Mouse (Mus musculus) hindbrain, postnatal 0 days (tissue): ENCODE data around the gene Selenok. TPM values are rescaled to one million over a fixed set of nuclear protein-coding genes. Genes with fewer than 3 reads are reported as not detected.

Experiments
- ATAC-seq: fragments of 200-750 bp; cut with Nextera tagmentation; 2 replicates; pipeline ENCODE4 v1.8.0; 2017; ENCODE audit warnings: mild to moderate bottlenecking, moderate TSS enrichment, moderate library complexity
- DNase-seq: peaks from one replicate; pipeline ENCODE4 v3.0.0-alpha.2; 2015; ENCODE audit warnings: low spot score
- H3K27ac ChIP-seq: fragments of 300-500 bp; sonication (generic); 2 replicates; pipeline ENCODE4 v1.5.1; 2014; ENCODE audit warnings: mild to moderate bottlenecking
- H3K27me3 ChIP-seq: fragments of 300-500 bp; sonication (generic); 2 replicates; pipeline ENCODE4 v1.6.1; 2014; ENCODE audit warnings: low read length, mixed read lengths; ENCODE audit not compliant: insufficient read depth
- H3K36me3 ChIP-seq: fragments of 300-500 bp; sonication (generic); 2 replicates; pipeline ENCODE4 v1.6.1; 2014; ENCODE audit warnings: low read length, mixed read lengths; ENCODE audit not compliant: insufficient read depth
- H3K4me1 ChIP-seq: fragments of 300-500 bp; sonication (generic); 2 replicates; pipeline ENCODE4 v1.6.1; 2014; ENCODE audit warnings: antibody characterized with exemption, low read length, mixed read lengths; ENCODE audit not compliant: insufficient read depth
- H3K4me2 ChIP-seq: fragments of 300-500 bp; sonication (generic); 2 replicates; pipeline ENCODE4 v1.6.1; 2014; ENCODE audit warnings: low read depth, mild to moderate bottlenecking, low read length, moderate library complexity, mixed read lengths
- H3K4me3 ChIP-seq: fragments of 300-500 bp; sonication (generic); 2 replicates; pipeline ENCODE4 v1.5.1; 2014; ENCODE audit warnings: low read length
- H3K9ac ChIP-seq: fragments of 300-500 bp; sonication (generic); replicated peaks from 2 replicates; pipeline ENCODE4 v1.6.1; 2014; ENCODE audit warnings: mild to moderate bottlenecking, low read length, moderate library complexity, mixed read lengths
- H3K9me3 ChIP-seq: fragments of 300-500 bp; sonication (generic); 2 replicates; pipeline ENCODE4 v1.6.1; 2016; ENCODE audit warnings: low read length, mixed read lengths
- CTCF ChIP-seq: IDR thresholded peaks from 2 replicates; pipeline ENCODE4 v1.5.1; 2016; ENCODE audit warnings: antibody characterized with exemption, control low read depth, low read depth
- WGBS: fragments of 180-500 bp; shearing (Covaris S2); extraction: QIAGEN DNeasy Blood & Tissue Kit; methylation state at CpG from one replicate; pipeline ENCODE4 v1.1.7; 2014; 5-methylcytosine and 5-hydroxymethylcytosine counted together
- polyA plus RNA-seq: library from polyadenylated mRNA; unstranded; fragments of >200 nt; fragmentation: Nextera tagmentation; extraction: Ambion mirVana; gene quantifications from 2 replicates; pipeline ENCODE4 v1.2.1, GENCODE M21; 2015
- total RNA-seq: library from RNA; depleted of rRNA; stranded (reverse); fragments of >200 nt; gene quantifications from 2 replicates; pipeline ENCODE4 v1.2.3, GENCODE M21; 2014

The Selenok gene
- total and polyA plus RNA-seq, 2 experiments from 2014 or later = 73.1 to 429 TPM

DNA sequence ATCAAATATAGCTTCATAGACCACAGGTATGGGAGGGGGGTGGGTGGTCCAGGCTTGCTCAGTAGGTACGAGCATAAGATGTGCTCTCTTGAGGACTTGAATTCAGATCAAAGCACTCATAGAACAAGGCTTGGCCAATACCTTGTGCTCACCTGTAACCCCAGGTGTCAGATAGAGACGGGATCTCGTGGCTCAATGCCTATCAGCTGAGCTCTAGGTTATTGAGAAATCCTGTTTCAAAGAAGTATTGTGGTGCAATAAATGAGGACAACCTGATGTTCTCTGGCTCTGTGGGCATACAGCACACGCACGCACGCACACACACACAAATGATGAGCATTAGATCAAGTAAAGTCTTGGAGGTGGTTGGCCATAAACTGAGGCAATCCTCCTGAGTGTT, 8.8 kb downstream of the Selenok start:
- Histone ChIP-seq H3K4me1 (no peaks in the 10 kb centered on the region; the same call in 1 of the 2 replicates), H3K9ac (no peak overlapping the region), H3K27me3 (no peaks in the 10 kb centered on the region), H3K36me3 (peaks cover 32% of the 10 kb centered on the region), H3K27ac (no peak overlapping the region), H3K4me3 (no peak overlapping the region), H3K4me2 (no peak overlapping the region), H3K9me3 (no peaks in the 10 kb centered on the region)
- WGBS = 96% methylated on average over 6 of the region's 6 CpGs
- ATAC-seq (no peak), DNase-seq (no peak)
- TF ChIP-seq CTCF = no peak

DNA sequence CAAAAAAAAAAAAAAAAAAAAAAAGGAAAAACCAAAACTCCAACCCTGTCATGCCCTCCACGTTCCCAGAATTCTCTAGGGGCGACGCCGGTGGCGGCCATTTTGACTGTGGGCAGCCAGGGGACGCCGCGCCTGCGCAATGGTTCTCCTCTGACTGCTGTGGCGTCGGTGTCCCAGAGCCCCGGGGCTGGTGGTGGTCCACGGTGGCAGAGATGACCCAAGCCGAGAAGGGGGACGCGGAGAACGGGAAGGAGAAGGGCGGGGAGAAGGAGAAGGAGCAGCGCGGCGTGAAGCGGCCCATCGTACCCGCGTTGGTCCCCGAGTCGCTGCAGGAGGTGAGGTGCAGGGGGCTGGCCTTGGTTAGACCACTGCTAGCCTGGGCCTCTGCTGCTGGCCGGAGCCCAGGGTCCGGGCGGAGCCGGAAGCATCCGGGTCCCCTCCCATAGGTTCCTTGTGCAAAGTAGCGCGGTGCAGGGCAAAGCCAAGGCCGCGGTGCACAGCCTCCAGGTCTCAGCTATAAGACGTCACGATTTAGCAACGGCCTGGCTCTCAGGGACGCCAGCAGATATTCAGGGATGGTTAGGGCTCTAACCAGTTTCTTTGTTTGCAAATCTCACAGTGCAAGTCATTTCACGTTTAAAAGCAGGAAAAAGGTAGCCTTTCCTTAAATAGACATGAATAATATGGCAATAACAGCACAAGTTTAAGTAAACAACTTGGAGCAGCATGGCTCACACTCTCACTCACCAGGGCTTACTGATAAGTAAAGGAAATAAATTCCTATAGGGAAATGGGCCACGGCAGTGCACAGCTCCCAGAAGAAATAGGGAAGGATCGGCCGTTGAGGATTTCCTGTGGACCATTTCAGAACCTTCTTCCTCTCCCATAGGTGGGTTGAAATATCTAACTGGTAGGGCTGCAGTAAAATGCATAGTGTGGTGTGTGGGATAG, 10.4 kb downstream of the Selenok start, which contains the start of gene Actr8:
Gene Actr8, plus strand, starts transcription at position 84 of the 951 bp plus-strand sequence.
- Histone ChIP-seq H3K36me3 (peaks cover 33% of the 10 kb centered on the region), H3K4me1 (no peaks in the 10 kb centered on the region; the same call in 1 of the 2 replicates), H3K27me3 (no peaks in the 10 kb centered on the region), H3K9ac (peak within 1 kb of the TSS; percentile 72), H3K9me3 (no peaks in the 10 kb centered on the region), H3K27ac (peak within 1 kb of the TSS; percentile 93), H3K4me2 (peak within 1 kb of the TSS; percentile 73), H3K4me3 (peak within 1 kb of the TSS; percentile 71)
- ATAC-seq (peak; percentile 95), DNase-seq (peak; percentile 97)
- TF ChIP-seq CTCF = peak; percentile 13; the same call in 1 of the 2 replicates
- 2% methylated on average over 43 of the region's 44 CpGs for WGBS

DNA sequence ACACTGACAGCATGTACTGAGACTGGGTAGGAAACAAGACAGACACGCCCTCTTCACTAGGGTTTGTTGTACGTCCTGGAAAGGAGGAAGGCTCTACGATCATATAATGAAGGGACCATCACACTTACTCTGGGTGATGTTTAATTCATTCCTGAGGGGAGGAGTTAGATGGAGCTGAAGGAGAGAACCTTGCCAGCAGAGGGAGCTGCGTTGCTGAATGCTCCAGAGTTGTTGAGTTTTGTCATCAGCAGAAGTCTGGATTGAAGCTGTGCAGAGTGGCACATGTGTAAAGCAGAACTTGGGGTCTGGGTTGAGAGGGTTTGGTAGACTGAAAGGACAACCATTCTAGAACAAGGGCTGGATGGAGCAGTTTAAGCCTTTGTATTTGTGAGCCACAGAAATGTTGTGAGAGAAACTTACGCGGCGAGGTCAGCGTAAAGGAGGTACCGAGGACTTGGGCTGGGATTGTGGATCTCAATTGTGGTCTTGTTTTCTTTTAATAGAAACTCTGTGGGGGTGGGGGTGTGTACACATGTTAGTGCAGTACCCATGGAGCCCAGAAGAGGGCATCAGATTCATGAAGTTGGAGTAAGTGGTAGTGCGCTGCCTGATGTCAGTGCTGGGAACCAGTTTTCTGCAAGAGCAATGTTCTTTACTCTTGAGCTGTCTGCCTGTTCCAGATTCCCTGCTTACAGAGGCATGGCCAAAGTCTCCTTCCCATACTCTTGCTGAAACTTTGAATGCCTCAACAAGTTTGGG, 12.5 kb downstream of the Selenok start:
- 97% methylated on average over 10 of the region's 10 CpGs for WGBS
- Histone ChIP-seq H3K4me1 (no peaks in the 10 kb centered on the region; the same call in 1 of the 2 replicates), H3K4me2 (no peak overlapping the region), H3K9me3 (no peaks in the 10 kb centered on the region), H3K27me3 (no peaks in the 10 kb centered on the region), H3K9ac (no peak overlapping the region), H3K4me3 (no peak overlapping the region), H3K36me3 (peaks cover 42% of the 10 kb centered on the region), H3K27ac (no peak overlapping the region)
- peak; percentile 45 for DNase-seq
- peak; percentile 52 for TF ChIP-seq CTCF
- no peak for ATAC-seq

DNA sequence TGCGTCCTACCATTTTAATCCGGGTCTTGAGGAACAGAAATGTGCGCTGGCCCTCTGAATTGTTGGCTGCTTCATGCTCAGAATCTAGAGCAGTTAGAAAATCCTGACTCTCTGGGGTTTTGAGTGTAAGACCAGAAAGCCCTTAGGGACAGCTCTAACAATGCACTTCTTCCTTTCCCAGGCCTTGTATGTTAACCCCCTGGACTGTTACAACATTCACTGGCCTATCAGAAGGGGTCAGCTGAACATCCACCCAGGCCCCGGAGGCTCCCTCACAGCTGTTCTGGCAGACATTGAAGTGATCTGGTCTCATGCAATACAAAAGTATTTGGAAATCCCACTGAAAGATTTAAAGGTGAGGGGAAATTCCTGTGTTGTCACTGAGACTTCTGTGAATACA, 18.0 kb downstream of the Selenok start:
- ATAC-seq (no peak), DNase-seq (no peak)
- H3K27ac ChIP-seq = no peak overlapping the region
- WGBS = 89% methylated on average over 4 of the region's 4 CpGs
- no peak for TF ChIP-seq CTCF
- H3K36me3 ChIP-seq = peaks cover 92% of the 10 kb centered on the region
- no peak overlapping the region for H3K4me3 ChIP-seq
- no peaks in the 10 kb centered on the region for H3K27me3 ChIP-seq
- H3K9me3 ChIP-seq = no peaks in the 10 kb centered on the region
- H3K4me2 ChIP-seq = no peak overlapping the region
- H3K9ac ChIP-seq = no peak overlapping the region
- no peaks in the 10 kb centered on the region for H3K4me1 ChIP-seq

DNA sequence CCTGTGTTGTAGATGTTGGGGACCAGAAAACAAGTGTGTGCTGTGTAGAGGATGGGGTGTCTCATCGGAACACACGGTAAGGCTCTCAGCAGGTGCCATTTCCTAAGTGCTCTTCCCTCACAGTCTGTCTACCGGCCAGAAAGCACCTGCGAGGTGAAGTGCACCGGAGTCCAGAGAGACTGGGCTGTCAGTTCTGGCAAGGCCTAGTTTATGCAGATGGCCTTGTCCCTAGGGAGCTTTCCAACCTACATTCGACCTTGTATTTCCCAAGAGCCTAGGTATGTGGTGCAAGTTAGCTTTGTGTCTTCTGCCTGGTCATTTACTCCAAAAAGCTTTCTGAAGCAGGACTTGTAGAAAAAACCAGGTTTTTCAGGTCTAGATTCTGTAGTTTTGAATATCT, 19.2 kb downstream of the Selenok start:
- no peak overlapping the region for H3K4me2 ChIP-seq
- no peak overlapping the region for H3K27ac ChIP-seq
- 90% methylated on average over 6 of the region's 6 CpGs for WGBS
- H3K9ac ChIP-seq = no peak overlapping the region
- no peaks in the 10 kb centered on the region for H3K4me1 ChIP-seq
- H3K36me3 ChIP-seq = peaks cover 96% of the 10 kb centered on the region
- ATAC-seq = no peak
- no peak for DNase-seq
- H3K4me3 ChIP-seq = no peak overlapping the region
- no peak for TF ChIP-seq CTCF
- no peaks in the 10 kb centered on the region for H3K27me3 ChIP-seq
- no peaks in the 10 kb centered on the region for H3K9me3 ChIP-seq

DNA sequence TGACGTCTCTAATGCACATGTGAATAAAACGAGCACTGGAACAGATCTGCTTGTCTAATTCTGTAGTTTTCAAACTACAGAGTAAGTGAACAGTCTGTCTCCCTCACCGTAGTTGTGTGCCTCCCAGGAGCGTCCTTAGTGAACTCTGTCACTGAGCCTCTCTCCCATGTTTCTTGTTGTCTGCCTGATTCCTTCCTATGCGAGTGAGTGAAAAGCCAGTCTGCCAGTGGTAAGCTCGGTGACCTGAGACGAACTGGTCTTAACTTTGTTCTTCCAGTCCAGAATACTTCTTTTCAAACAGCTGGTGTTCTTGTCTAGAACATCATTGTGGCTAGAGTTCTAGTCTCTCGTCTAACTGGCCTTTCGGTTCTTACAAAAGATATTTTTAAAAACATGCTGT, 19.6 kb downstream of the Selenok start:
- 92% methylated on average over 9 of the region's 9 CpGs for WGBS
- Histone ChIP-seq H3K27ac (no peak overlapping the region), H3K9me3 (no peaks in the 10 kb centered on the region), H3K36me3 (peaks cover 93% of the 10 kb centered on the region), H3K27me3 (no peaks in the 10 kb centered on the region), H3K4me2 (no peak overlapping the region), H3K4me1 (no peaks in the 10 kb centered on the region), H3K4me3 (no peak overlapping the region), H3K9ac (no peak overlapping the region)
- DNase-seq = no peak
- TF ChIP-seq CTCF = no peak
- ATAC-seq = no peak
